Mouse (Mus musculus) thymus, adult 2 months (tissue): ENCODE measurements around the gene Sema4a.

Experiments
- CTCF ChIP-seq: fragments of 200-500 bp; IDR thresholded peaks from 2 replicates; pipeline ENCODE4 v1.5.1; 2012; ENCODE audit warnings: mild to moderate bottlenecking, control low read depth, low read length, moderate library complexity, borderline replicate concordance; ENCODE audit not compliant: control insufficient read depth, poor library complexity, insufficient read depth; ENCODE audit errors: extremely low read depth
- POLR2A ChIP-seq: fragments of 200-500 bp; IDR thresholded peaks from 2 replicates; pipeline ENCODE4 v1.6.1; 2012; ENCODE audit warnings: mild to moderate bottlenecking, low read length, control low read depth, moderate library complexity; ENCODE audit not compliant: control insufficient read depth, poor library complexity, insufficient read depth; ENCODE audit errors: extremely low read depth

GRCm38 (mm10) chr3:88448443-88448842 is 12.5 kb downstream of the Sema4a start:
- TF ChIP-seq CTCF (no peak), POLR2A (no peak)
